Mouse (Mus musculus): Measurements from ENCODE around the gene Plcb4. TPM values are rescaled to one million over a fixed set of nuclear protein-coding genes. Genes with fewer than 3 reads are reported as not detected.
A peak's percentile ranks its signal among the peaks of the same experiment; 100 is the strongest.

Gene Plcb4
- polyA plus RNA-seq, 1 experiment: 20.3 TPM

- Histone ChIP-seq H3K4me3 (replicated peaks; ENCODE audit: extremely low read depth, low read depth, low read length) (no peak overlapping the region), H3K4me1 (ENCODE audit: control insufficient read depth, insufficient read depth, low read length) (peaks cover 10% of the 10 kb centered on the region)
- TF ChIP-seq CTCF (IDR thresholded peaks at IDR 0.05; ENCODE audit: insufficient read depth, low read length) (no peak), POLR2A (IDR thresholded peaks at IDR 0.05; ENCODE audit: borderline replicate concordance, extremely low read depth, low read depth, low read length) (no peak)
- DNase-seq: no peak
- whole genome bisulfite sequencing: 74% methylated on average over 4 of the region's 4 CpGs
Observed at GRCm38 (mm10) chr2:135863391-135864076, 204.7 kb downstream of the Plcb4 start.

- TF ChIP-seq CTCF (IDR thresholded peaks at IDR 0.05; ENCODE audit: insufficient read depth, low read length) (no peak), POLR2A (IDR thresholded peaks at IDR 0.05; ENCODE audit: borderline replicate concordance, extremely low read depth, low read depth, low read length) (no peak)
- WGBS: 56% methylated on average over 9 of the region's 9 CpGs
- Histone ChIP-seq H3K4me3 (replicated peaks; ENCODE audit: extremely low read depth, low read depth, low read length) (no peak overlapping the region), H3K4me1 (ENCODE audit: control insufficient read depth, insufficient read depth, low read length) (peaks cover 10% of the 10 kb centered on the region)
- no peak for DNase-seq
Observed at GRCm38 (mm10) chr2:135866421-135866820, 207.6 kb downstream of the Plcb4 start.

- no peak overlapping the region for H3K4me3 ChIP-seq (replicated peaks; ENCODE audit: extremely low read depth, low read depth, low read length)
- peaks cover 10% of the 10 kb centered on the region for H3K4me1 ChIP-seq (ENCODE audit: control insufficient read depth, insufficient read depth, low read length)
- TF ChIP-seq POLR2A (IDR thresholded peaks at IDR 0.05; ENCODE audit: borderline replicate concordance, extremely low read depth, low read depth, low read length) (no peak), CTCF (IDR thresholded peaks at IDR 0.05; ENCODE audit: insufficient read depth, low read length) (no peak)
- no peak for DNase-seq
- 47% methylated on average over 4 of the region's 4 CpGs for WGBS
Observed at GRCm38 (mm10) chr2:135866838-135867237, 208.0 kb downstream of the Plcb4 start.

GRCm38 (mm10) chr2:135869637-135870036 is 210.8 kb downstream of the Plcb4 start:
- Histone ChIP-seq H3K4me3 (replicated peaks; ENCODE audit: extremely low read depth, low read depth, low read length) (no peak overlapping the region), H3K4me1 (ENCODE audit: control insufficient read depth, insufficient read depth, low read length) (no peaks in the 10 kb centered on the region; the same call in 1 of the 2 replicates)
- WGBS: 85% methylated on average over 7 of the region's 7 CpGs
- TF ChIP-seq POLR2A (IDR thresholded peaks at IDR 0.05; ENCODE audit: borderline replicate concordance, extremely low read depth, low read depth, low read length): no peak
- TF ChIP-seq CTCF (IDR thresholded peaks at IDR 0.05; ENCODE audit: insufficient read depth, low read length): no peak
- no peak for DNase-seq

GRCm38 (mm10) chr2:135873146-135873545 is 214.3 kb downstream of the Plcb4 start:
- Histone ChIP-seq H3K4me3 (replicated peaks; ENCODE audit: extremely low read depth, low read depth, low read length) (no peak overlapping the region), H3K4me1 (ENCODE audit: control insufficient read depth, insufficient read depth, low read length) (no peaks in the 10 kb centered on the region; the same call in 1 of the 2 replicates)
- DNase-seq: no peak
- 90% methylated on average over 9 of the region's 9 CpGs for WGBS
- TF ChIP-seq POLR2A (IDR thresholded peaks at IDR 0.05; ENCODE audit: borderline replicate concordance, extremely low read depth, low read depth, low read length): no peak
- no peak for TF ChIP-seq CTCF (IDR thresholded peaks at IDR 0.05; ENCODE audit: insufficient read depth, low read length)

- DNase-seq: no peak
- WGBS: 42% methylated on average over 2 of the region's 2 CpGs
- no peak for TF ChIP-seq CTCF (IDR thresholded peaks at IDR 0.05; ENCODE audit: insufficient read depth, low read length)
- no peak for TF ChIP-seq POLR2A (IDR thresholded peaks at IDR 0.05; ENCODE audit: borderline replicate concordance, extremely low read depth, low read depth, low read length)
- no peak overlapping the region for H3K4me3 ChIP-seq (replicated peaks; ENCODE audit: extremely low read depth, low read depth, low read length)
- no peaks in the 10 kb centered on the region; the same call in 1 of the 2 replicates for H3K4me1 ChIP-seq (ENCODE audit: control insufficient read depth, insufficient read depth, low read length)
Observed at GRCm38 (mm10) chr2:135873761-135874160, 214.9 kb downstream of the Plcb4 start.

GRCm38 (mm10) chr2:135875549-135875948 is 216.7 kb downstream of the Plcb4 start:
- WGBS: 58% methylated on average over 6 of the region's 6 CpGs
- Histone ChIP-seq H3K4me3 (replicated peaks; ENCODE audit: extremely low read depth, low read depth, low read length) (no peak overlapping the region), H3K4me1 (ENCODE audit: control insufficient read depth, insufficient read depth, low read length) (peaks cover 7% of the 10 kb centered on the region)
- TF ChIP-seq POLR2A (IDR thresholded peaks at IDR 0.05; ENCODE audit: borderline replicate concordance, extremely low read depth, low read depth, low read length) (no peak), CTCF (IDR thresholded peaks at IDR 0.05; ENCODE audit: insufficient read depth, low read length) (no peak)
- DNase-seq: peak; percentile 43

GRCm38 (mm10) chr2:135879356-135879755 is 220.5 kb downstream of the Plcb4 start:
- no peak for DNase-seq
- H3K4me3 ChIP-seq (replicated peaks; ENCODE audit: extremely low read depth, low read depth, low read length): no peak overlapping the region
- WGBS: 89% methylated on average over 7 of the region's 7 CpGs
- no peak for TF ChIP-seq POLR2A (IDR thresholded peaks at IDR 0.05; ENCODE audit: borderline replicate concordance, extremely low read depth, low read depth, low read length)
- TF ChIP-seq CTCF (IDR thresholded peaks at IDR 0.05; ENCODE audit: insufficient read depth, low read length): no peak
- H3K4me1 ChIP-seq (ENCODE audit: control insufficient read depth, insufficient read depth, low read length): peaks cover 7% of the 10 kb centered on the region

GRCm38 (mm10) chr2:135880269-135880760 is 221.5 kb downstream of the Plcb4 start:
- DNase-seq: no peak
- WGBS: 26% methylated on average over 6 of the region's 6 CpGs
- no peak for TF ChIP-seq POLR2A (IDR thresholded peaks at IDR 0.05; ENCODE audit: borderline replicate concordance, extremely low read depth, low read depth, low read length)
- no peak for TF ChIP-seq CTCF (IDR thresholded peaks at IDR 0.05; ENCODE audit: insufficient read depth, low read length)
- H3K4me3 ChIP-seq (replicated peaks; ENCODE audit: extremely low read depth, low read depth, low read length): no peak overlapping the region
- peaks cover 7% of the 10 kb centered on the region for H3K4me1 ChIP-seq (ENCODE audit: control insufficient read depth, insufficient read depth, low read length)

GRCm38 (mm10) chr2:135883359-135883758 is 224.5 kb downstream of the Plcb4 start:
- 88% methylated on average over 4 of the region's 4 CpGs for WGBS
- Histone ChIP-seq H3K4me3 (replicated peaks; ENCODE audit: extremely low read depth, low read depth, low read length) (no peak overlapping the region), H3K4me1 (ENCODE audit: control insufficient read depth, insufficient read depth, low read length) (peaks cover 12% of the 10 kb centered on the region)
- DNase-seq: no peak
- TF ChIP-seq POLR2A (IDR thresholded peaks at IDR 0.05; ENCODE audit: borderline replicate concordance, extremely low read depth, low read depth, low read length): no peak
- TF ChIP-seq CTCF (IDR thresholded peaks at IDR 0.05; ENCODE audit: insufficient read depth, low read length): no peak
